Mouse (Mus musculus): Measurements from ENCODE around the gene Nars2. TPM values are rescaled to one million over a fixed set of nuclear protein-coding genes. Genes with fewer than 3 reads are reported as not detected.

Nars2 gene
- total and polyA plus RNA-seq, 3 experiments, result 12.1 to 19.1 (median 14.6) TPM

GRCm38 (mm10) chr7:97012956-97013355 lies 61.7 kb downstream of the Nars2 start:
- Histone ChIP-seq H3K27ac (ENCODE audit: insufficient read depth, low read depth) (no peak overlapping the region), H3K79me2 (replicated peaks; ENCODE audit: control insufficient read depth, extremely low read depth, insufficient read depth, poor library complexity, severe bottlenecking) (no peaks in the 10 kb centered on the region), H3K4me2 (ENCODE audit: insufficient read depth, low read depth, poor library complexity, severe bottlenecking) (no peak overlapping the region), H3K4me3 (replicated peaks in 1 of 3; ENCODE audit: low read depth in 2 of 3, low read length in 2 of 3, poor library complexity in 1 of 3) (no peak overlapping the region), H3K4me1 (ENCODE audit: control insufficient read depth in 1 of 2, insufficient read depth in 2 of 2) (peaks cover 0 to 7% of the 10 kb centered on the region in 2 experiments; a peak in 1 of 4 replicates), H3K9me3 (replicated peaks; ENCODE audit: low read length) (peaks cover 2% of the 10 kb centered on the region), H3K9ac (ENCODE audit: insufficient read depth, low read depth) (no peak overlapping the region), H3K27me3 (replicated peaks) (no peaks in the 10 kb centered on the region), H3K36me3 (replicated peaks in 1 of 2; ENCODE audit: control insufficient read depth in 1 of 2, insufficient read depth in 1 of 2, low read length in 1 of 2) (peaks cover 0 to 18% of the 10 kb centered on the region in 2 experiments)
- dilution Hi-C loops (cut with MboI; ENCODE audit: extremely low pct_ligation_motif_present, extremely low pct_unique_long_range_greater_than_20kb, low sequenced_read_pairs), result no loop called here
- in situ Hi-C loops (cut with MboI; ENCODE audit: low pct_ligation_motif_present, low pct_unique_long_range_greater_than_20kb, low sequenced_read_pairs), result no loop called here
- no peak for DNase-seq (ENCODE audit: extremely low read depth)
- TF ChIP-seq ZC3H11A (IDR thresholded peaks at IDR 0.05; ENCODE audit: low read depth, low read length) (no peak), JUN (IDR thresholded peaks at IDR 0.05; ENCODE audit: insufficient read depth, low read depth, low read length) (no peak), ZKSCAN1 (IDR thresholded peaks at IDR 0.05; ENCODE audit: borderline replicate concordance, low read depth, low read length) (no peak), GABPA (IDR thresholded peaks at IDR 0.05; ENCODE audit: insufficient replicate concordance, low read depth, low read length) (no peak), USF1 (IDR thresholded peaks at IDR 0.05; ENCODE audit: low read depth, low read length) (no peak), CHD2 (IDR thresholded peaks at IDR 0.05; ENCODE audit: low read length) (no peak), SIN3A (IDR thresholded peaks at IDR 0.05; ENCODE audit: low read length) (no peak), POLR2AphosphoS2 (IDR thresholded peaks at IDR 0.05; ENCODE audit: low read depth, low read length) (no peak), TCF12 (IDR thresholded peaks at IDR 0.05; ENCODE audit: low read depth, low read length) (no peak), IRF4 (IDR thresholded peaks at IDR 0.05; ENCODE audit: low read depth, low read length) (no peak), MAZ (IDR thresholded peaks at IDR 0.05; ENCODE audit: low read depth, low read length) (no peak), E2F4 (IDR thresholded peaks at IDR 0.05; ENCODE audit: insufficient replicate concordance, low read depth, low read length) (no peak), HCFC1 (IDR thresholded peaks at IDR 0.05; ENCODE audit: low read depth, low read length) (no peak)

DNA sequence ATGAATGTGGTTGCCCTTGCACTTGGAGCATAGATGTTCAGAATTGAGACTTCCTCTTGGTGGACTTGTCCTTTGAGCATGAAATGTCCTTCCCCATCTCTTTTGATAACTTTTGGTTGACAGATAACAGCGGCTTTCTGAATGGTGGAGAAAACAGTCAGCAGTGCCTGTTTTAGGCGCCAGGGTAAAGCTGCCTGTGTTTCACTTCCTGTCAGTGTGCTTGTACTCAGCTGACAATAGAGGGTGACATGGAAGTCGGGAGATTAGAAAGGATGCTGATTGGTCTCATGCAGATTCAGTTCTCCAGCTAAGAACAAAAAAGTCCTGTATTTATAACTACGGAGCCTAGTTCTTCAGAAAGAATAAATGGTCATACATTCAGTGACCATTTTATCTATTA lies 66.7 kb downstream of the Nars2 start:
- H3K9ac ChIP-seq (ENCODE audit: insufficient read depth, low read depth), result peak overlapping the region; percentile 44; the same call in 1 of the 2 replicates
- H3K4me1 ChIP-seq (ENCODE audit: control insufficient read depth in 1 of 2, insufficient read depth in 2 of 2), result peaks cover 0 to 28% of the 10 kb centered on the region in 2 experiments; a peak in 1 of 4 replicates
- no peaks in the 10 kb centered on the region for H3K27me3 ChIP-seq (replicated peaks)
- dilution Hi-C loops (cut with MboI; ENCODE audit: extremely low pct_ligation_motif_present, extremely low pct_unique_long_range_greater_than_20kb, low sequenced_read_pairs) (no loop called here), in situ Hi-C loops (cut with MboI; ENCODE audit: low pct_ligation_motif_present, low pct_unique_long_range_greater_than_20kb, low sequenced_read_pairs) (no loop called here)
- no peaks in the 10 kb centered on the region for H3K79me2 ChIP-seq (replicated peaks; ENCODE audit: control insufficient read depth, extremely low read depth, insufficient read depth, poor library complexity, severe bottlenecking)
- peak overlapping the region; percentile 62 for H3K4me2 ChIP-seq (ENCODE audit: insufficient read depth, low read depth, poor library complexity, severe bottlenecking)
- H3K27ac ChIP-seq (ENCODE audit: insufficient read depth, low read depth), result no peak overlapping the region
- peaks cover 2% of the 10 kb centered on the region for H3K9me3 ChIP-seq (replicated peaks; ENCODE audit: low read length)
- TF ChIP-seq CHD1 (IDR thresholded peaks at IDR 0.05; ENCODE audit: low read depth, low read length), result no peak
- no peak for TF ChIP-seq HCFC1 (IDR thresholded peaks at IDR 0.05; ENCODE audit: low read depth, low read length)
- 0 out of 2 replicates have a peak, but pooled peaks have one; percentile 57 for TF ChIP-seq IRF4 (IDR thresholded peaks at IDR 0.05; ENCODE audit: low read depth, low read length)
- TF ChIP-seq ZC3H11A (IDR thresholded peaks at IDR 0.05; ENCODE audit: low read depth, low read length), result no peak
- TF ChIP-seq NELFE (IDR thresholded peaks at IDR 0.05; ENCODE audit: low read depth, low read length), result no peak
- TF ChIP-seq NRF1 (IDR thresholded peaks at IDR 0.05; ENCODE audit: low read depth, low read length), result no peak
- TF ChIP-seq ELF1 (IDR thresholded peaks at IDR 0.05; ENCODE audit: low read depth, low read length), result peak; percentile 59
- TF ChIP-seq ETS1 (conservative IDR thresholded peaks at IDR 0.05; ENCODE audit: low read depth, low read length), result peak; percentile 19; the same call in 1 of the 2 replicates
- no peak for TF ChIP-seq POLR2AphosphoS2 (IDR thresholded peaks at IDR 0.05; ENCODE audit: low read depth, low read length)
- TF ChIP-seq POLR2A (IDR thresholded peaks at IDR 0.05; ENCODE audit: low read depth, low read length), result no peak
- TF ChIP-seq USF1 (IDR thresholded peaks at IDR 0.05; ENCODE audit: low read depth, low read length), result no peak
- TF ChIP-seq MAFK (IDR thresholded peaks at IDR 0.05; ENCODE audit: insufficient replicate concordance, low read length), result no peak
- no peak for TF ChIP-seq ZMIZ1 (IDR thresholded peaks at IDR 0.05; ENCODE audit: low read depth, low read length)
- TF ChIP-seq BHLHE40 (IDR thresholded peaks at IDR 0.05; ENCODE audit: low read depth, low read length), result peak; percentile 56; the same call in 1 of the 2 replicates
- TF ChIP-seq KAT2A (IDR thresholded peaks at IDR 0.05; ENCODE audit: insufficient replicate concordance, low read length), result no peak
- TF ChIP-seq USF2 (conservative IDR thresholded peaks at IDR 0.05; ENCODE audit: low read depth, low read length), result no peak
- peak; percentile 30; the same call in 1 of the 2 replicates for TF ChIP-seq EP300 (IDR thresholded peaks at IDR 0.05; ENCODE audit: low read length)
- no peak for TF ChIP-seq MAZ (IDR thresholded peaks at IDR 0.05; ENCODE audit: low read depth, low read length)
- peak; percentile 65 for DNase-seq (ENCODE audit: extremely low read depth)
- H3K36me3 ChIP-seq (replicated peaks in 1 of 2; ENCODE audit: control insufficient read depth in 1 of 2, insufficient read depth in 1 of 2, low read length in 1 of 2), result peaks cover 0 to under 1% of the 10 kb centered on the region in 2 experiments
- H3K4me3 ChIP-seq (replicated peaks in 1 of 3; ENCODE audit: low read depth in 2 of 3, low read length in 2 of 3, poor library complexity in 1 of 3), result no peak overlapping the region

Measured in CH12.LX (cell line).